Mouse (Mus musculus) embryonic fibroblast, embryonic 13.5 days (primary cell): Measurements from ENCODE around the gene Tmem30c.

Experiments used
- CTCF ChIP-seq: IDR thresholded peaks from 2 replicates; pipeline ENCODE4 v1.5.1; 2011; ENCODE audit warnings: mild to moderate bottlenecking, control low read depth, low read length, moderate library complexity, borderline replicate concordance; ENCODE audit not compliant: insufficient read depth
- POLR2A ChIP-seq: IDR thresholded peaks from 2 replicates; pipeline ENCODE4 v1.6.1; 2011; ENCODE audit warnings: low read depth, mild to moderate bottlenecking, control low read depth, low read length, moderate library complexity

DNA sequence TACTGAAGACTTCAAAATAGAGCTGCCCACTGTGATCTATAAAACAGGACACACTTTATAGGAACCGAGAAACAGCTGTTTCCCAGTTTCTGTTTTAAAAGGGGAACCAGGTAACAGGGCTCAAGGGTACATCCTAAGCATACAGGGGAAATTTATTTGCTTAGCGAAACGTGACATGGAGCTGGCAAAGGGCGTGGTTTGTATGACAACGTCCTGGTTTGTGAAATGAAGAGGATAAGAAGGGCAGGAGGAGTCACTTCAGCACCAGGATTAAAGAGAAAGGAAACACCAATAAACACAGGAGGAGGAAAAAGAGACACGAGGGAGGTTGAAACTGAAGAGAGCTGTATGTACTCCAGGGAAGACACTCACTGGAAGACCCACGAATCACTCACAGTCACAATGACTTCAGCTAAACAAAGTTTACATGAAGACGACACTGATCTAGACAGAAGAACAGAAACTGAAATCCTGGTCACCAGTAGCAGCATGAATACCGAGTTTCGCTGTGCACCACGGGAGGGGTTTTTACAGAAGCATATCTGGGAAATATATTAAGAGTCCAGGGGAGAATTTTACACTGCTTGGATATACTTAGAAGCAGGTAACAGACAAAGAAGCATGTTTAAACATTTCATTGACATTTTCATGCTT is 44.2 kb upstream of the Tmem30c start:
- TF ChIP-seq CTCF (no peak), POLR2A (no peak)
